Mouse (Mus musculus) T-helper 2 cell (primary cell): ENCODE measurements around the gene Klhl3.

Source experiments
- in situ Hi-C: fragments of 300-600 bp; cut with MboI, MseI; formaldehyde crosslinking; loops from one replicate; pipeline ENCODE4 v1.15.1; 2025; ENCODE audit warnings: high pct_unique_total_duplicates

The Klhl3 gene

DNA sequence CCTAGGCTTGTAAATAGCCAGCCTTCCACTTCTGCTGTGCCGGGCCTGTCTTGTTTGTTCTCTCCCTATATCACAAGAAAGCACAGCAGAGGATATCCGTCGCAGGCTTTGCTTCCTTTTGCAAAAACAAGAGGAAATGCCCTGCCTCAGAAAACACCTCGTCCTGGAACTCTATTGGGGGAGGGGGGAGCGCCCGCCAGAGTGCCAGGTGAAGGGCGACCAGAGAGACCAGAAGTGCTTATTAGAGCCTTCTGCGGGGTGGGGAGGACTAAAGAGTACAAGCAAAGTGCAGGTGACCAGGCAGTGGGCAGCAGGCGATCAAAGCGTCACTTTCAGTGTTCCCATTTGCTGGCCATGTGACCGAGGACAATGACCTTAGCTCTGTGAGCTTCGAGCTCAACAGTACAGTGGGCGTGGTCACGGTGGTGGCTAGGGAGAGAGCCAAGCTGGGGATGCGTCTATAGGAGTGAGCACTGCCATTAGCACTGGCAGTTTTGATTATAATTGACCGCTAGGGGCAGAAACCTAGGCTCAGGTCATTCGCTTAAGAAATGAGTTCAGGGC is 45.8 kb downstream of the Klhl3 start:
- in situ Hi-C loops = loop anchor here (10.0 kb wide), 1 partner anchor 1743 kb away; no protein-coding TSS in a partner anchor

DNA sequence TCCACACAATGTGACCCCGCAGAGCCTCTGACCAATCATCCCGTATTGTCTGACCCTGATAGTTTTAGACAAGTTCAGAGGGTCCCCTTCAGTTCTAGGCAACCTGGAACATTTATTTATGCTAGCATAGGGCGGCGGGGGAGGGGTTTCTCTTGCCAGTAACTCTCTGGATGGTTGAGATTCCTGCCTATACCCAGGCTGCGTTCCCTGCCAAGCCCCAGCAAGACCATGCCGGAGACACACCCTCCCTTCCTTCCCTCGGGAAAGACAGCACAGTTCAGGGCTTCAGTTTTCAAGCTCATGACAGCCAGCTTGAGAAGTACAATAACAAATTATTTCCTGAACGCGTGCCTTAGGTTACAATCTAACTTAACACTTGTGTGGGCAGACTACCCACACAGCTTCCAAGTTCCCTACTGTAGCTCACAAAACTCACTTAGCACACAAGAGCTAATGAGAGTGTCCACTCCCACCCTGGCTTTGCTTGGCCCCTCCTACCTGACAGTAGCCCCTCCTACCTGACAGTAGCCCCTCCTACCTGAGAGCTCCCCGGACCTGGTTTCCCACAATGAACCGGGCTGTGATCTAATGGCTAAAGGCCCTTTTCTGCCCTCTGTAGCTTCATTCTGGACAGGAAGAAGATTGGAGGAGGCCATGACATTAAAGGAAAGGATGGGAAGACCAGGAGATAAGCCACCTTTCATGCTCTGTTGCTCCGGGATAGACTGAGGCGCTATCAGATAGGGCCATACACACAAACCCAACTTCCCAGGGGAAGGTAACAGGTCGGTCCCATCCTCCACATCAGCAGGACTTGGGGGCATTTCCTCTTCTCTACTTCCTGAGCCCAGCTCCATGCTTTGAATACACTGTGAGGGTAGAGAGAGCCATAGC is 46.6 kb downstream of the Klhl3 start:
- in situ Hi-C loops = loop anchor here (10.0 kb wide), 1 partner anchor 1742 kb away; no protein-coding TSS in a partner anchor

DNA sequence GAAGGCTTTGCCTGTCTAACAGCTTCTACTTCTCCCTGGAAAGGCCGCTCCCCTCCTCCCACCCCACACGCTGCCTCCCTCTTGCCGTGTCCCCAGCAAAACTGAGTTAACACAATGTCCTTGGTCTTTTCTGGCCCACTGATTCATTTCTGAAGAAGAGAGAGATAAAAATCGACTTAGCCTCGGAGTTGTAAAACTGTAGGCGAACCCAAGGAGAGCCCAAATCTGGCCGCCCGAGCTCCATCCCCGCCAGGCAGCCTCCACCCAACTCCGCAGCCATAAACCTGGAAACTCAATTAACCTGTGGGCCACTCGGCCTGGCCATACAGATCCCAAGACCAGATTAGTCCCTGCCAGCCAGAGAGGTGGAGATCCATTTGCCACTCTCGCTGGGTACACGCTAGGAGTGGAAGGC is 47.3 kb downstream of the Klhl3 start:
- in situ Hi-C loops = loop anchor here (10.0 kb wide), 1 partner anchor 1741 kb away; no protein-coding TSS in a partner anchor

DNA sequence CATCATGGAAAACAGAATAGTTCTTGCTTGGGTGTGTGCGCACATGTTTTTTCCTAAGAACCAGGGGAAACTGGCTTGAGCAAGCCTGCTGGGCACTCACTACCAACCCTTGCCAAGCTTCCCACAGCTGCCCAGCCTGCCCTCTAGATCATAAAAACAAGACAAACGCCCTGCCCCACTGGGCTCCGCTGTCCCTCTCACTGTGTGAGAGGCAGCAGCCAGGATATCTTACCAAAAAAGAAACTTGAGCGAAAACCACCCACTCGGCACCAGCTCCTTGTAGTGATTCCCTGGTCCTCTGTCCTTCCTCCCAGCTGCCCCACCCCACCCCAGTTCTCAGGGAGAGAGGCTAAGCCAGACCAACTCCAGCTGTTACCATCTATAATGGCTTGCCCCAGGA is 48.1 kb downstream of the Klhl3 start:
- in situ Hi-C loops = loop anchor here (10.0 kb wide), 1 partner anchor 1741 kb away; no protein-coding TSS in a partner anchor

DNA sequence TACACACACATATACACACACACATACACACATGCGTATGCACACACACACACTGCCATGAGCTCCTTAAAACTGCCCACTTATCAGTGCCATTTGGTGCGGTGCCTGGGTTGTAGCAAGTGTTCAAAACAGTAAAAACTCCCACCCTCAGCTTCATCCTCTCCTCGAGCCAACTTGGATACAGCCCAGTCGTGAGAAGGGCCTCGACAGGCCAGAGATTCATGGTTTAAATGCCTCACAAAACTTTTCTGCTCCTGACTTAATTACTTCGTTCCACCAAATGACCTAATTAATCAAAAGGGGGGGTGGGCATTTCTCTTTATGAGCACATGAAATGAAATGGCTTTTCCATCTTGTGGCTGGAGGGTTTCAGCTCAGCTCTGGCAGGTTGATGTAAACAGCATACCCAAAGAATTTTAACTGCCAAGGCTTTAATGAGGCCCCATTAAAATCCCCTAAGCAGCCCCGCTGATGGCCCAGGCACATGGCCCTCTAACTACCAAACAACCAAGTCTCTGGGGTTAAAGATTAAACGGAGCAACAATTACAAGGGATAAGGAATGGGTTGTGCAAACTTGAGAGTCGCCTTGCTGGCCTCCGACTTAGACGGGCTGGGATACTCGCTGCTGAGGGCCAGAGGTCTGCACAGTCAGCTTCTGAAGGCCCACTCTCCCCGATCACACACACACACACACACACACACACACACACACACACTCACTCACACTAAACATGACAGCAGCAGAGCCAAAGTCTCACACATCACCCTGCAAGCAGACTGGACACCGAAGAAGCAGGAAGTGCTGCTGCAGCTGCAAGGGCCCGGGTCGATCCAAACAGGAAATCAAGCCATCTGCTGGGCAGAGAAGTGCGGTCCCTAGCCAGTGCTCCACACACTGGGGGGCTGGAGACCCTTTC is 55.2 kb downstream of the Klhl3 start:
- in situ Hi-C loops = no loop called here

DNA sequence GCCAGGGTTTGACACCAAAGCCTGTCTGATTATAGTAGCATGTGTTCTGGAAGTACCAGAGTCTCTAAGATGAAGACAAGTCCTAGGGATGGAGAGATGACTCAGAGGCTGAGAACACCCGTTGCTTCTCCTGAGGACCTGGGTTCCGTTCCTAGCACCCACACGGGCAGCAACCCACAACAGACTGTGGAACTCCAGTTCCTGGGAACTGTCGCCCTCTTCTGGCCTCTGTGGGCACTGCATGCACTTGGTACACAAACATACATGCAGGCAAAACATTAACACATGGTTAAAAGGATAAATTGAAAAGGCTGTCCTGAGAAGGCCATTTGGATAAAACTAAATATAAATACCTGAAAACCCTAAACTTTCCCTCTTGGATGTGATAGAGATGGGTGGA is 56.8 kb downstream of the Klhl3 start:
- in situ Hi-C loops = no loop called here

DNA sequence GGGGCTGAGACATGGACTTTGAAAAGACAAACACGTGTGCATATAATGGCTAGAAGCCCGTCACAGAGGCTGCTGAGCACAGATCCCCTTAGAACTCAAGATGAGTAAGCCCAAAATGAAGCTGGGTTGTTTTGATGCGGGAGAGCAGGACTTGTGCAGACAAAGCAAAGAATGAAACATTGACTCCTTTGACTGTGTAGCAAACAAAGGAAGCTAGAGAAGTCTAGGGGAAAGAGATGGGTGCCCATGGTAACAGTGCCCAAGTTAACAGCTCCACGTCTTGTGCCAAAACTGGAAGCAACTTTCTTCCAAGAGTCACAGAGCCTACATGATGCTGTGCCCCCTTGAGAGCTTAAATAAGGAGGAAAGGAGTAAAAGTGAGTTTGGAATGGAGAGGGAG is 59.8 kb downstream of the Klhl3 start:
- in situ Hi-C loops = no loop called here

DNA sequence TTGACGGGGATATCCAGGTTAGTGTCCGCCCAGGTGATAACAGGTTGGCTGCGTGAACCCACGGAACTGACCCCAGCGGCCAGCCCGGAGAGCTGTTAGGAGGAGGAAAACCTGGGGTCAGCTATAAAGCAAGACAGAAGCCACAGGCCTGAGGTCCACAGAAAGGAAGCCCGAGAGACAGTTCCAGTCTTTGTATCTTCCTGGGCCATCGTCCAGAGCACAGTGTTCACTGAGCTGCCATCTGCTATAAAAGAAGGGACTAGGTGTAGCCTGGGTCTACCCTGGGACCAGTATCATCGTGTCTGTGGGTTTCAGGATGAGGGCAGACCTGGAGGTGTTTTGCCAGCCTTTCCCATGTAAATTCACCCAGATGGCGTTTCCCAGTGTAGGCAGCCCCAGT is 61.7 kb downstream of the Klhl3 start:
- in situ Hi-C loops = no loop called here

DNA sequence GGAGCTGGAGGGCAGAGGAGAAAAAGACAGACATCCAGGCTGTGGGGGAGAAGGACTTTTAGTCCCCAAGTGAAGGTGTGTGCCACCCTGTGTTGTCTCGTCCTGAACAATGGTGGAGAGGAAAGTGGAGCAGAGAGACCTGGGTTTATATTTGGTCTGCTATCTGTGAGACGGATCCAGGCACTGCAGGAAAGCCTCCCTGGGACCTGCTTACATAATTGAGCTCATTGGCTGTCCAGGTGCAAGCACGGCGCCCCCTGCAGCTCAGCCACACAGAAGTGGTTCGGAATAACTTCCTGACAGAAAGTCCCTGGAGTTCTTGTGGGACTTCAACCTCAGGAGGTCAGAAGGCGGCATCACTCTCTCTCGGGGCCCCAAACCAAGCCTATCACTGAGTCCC is 62.1 kb downstream of the Klhl3 start:
- in situ Hi-C loops = no loop called here

DNA sequence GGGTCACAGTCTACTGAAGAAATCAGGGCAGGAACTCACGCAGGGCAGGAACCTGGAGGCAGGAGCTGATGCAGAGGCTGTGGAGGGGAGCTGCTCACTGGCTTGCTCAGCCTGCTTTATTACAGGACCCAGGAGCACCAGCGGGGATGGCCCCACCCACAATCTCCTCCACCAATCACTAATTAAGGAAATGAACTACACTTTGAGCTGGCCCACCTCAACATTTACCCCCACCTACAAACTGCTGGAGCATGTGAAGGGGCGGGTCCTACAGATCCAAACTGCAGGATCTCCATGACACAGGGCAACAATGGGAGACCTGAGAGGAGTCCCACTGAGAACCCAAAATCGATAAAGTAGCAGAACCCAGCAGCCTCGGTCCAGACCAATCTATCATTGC is 64.3 kb downstream of the Klhl3 start:
- in situ Hi-C loops = no loop called here

DNA sequence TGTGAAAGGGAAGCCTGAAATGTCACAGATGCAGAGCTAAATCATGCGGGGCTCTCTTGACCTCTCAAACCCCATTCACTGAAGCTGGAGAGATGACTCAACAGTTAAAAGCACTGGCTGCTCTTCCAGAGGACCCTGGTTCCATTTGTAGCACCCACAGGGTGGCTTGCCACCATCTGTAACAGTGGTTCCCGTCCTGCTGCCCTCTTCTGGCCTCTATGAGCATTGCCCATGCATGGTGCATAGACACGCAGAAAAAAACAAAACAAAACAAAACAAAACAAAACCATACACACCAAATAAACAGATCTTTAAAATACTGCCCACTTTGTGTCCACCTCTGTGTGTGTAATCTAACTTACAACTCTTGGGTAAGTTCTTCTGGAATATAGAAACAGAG is 65.3 kb downstream of the Klhl3 start:
- in situ Hi-C loops = no loop called here

DNA sequence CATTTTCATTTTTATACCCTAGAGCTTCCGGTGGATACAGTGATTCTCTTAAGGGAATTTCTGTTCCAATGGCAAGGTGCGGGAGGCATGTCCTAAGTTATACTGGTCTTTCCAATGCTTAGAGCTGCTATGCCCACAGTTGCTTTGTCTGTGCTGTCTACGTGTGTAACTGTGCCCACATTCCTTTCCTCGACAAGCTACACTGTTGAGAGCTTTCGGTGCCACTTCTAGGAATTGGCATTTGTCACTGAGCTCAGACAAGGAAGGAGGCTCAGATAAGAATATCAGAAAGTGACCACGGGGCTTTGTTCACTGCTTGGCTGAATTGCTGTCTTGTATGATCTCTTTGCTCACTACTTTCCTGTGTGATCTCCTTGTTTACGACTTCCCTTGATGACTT is 67.2 kb downstream of the Klhl3 start:
- in situ Hi-C loops = no loop called here

DNA sequence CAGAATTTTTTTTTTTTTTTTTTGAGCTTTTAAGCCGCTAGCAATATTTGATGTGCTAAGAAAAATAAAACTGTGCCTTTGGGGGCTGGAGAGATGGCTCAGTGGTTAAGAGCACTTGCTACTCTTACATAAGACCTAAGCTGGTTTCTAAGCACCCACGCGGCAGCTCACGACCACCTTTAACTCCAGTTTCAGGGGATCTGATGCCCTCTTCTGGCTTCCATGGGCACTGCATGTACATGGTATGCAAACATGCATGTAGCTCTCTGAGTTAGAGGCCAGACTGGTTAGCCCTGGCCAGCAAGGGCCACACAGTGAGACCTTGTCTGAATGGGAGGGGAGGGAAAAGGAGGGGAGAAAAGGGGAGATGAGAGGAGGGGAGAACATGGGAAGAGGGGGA is 68.1 kb downstream of the Klhl3 start:
- in situ Hi-C loops = no loop called here

DNA sequence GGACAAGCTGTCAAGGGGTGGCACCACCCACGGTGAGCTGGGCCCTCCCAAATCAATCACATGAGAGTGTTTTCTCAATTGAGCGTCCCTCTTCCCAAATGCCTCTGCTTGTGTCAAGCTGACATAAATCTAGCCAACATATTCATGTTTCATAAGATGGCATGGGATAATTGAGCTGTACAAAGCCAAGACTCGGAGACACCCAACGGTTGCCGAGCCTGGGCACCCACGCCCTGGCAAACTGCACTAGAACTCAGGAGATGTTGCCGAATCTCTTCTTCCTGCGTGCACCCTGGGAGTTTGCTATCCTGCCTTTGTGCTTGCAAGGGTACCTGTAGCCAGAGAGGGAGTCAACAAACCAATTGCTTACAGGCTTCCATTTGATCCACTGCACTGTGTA is 70.1 kb downstream of the Klhl3 start:
- in situ Hi-C loops = no loop called here

DNA sequence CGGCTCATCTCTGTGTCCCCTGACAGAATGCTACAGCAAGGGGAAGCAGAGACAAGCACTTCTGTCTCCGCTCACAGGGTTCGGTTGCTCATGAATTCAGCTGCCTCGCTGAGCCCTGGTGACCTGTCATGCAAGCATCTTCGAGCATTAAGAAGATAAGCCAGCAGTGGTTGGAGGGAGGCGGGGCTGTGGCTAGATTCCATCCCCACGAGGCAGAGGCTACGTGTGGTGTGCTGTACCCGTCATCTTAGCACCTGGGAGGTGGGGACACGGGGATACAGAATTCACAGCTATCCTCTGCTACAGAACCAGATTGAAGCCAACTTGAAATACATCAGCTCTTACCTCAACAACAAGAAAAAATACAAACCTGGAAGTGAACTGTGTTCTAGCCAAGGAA is 73.3 kb downstream of the Klhl3 start:
- in situ Hi-C loops = no loop called here

DNA sequence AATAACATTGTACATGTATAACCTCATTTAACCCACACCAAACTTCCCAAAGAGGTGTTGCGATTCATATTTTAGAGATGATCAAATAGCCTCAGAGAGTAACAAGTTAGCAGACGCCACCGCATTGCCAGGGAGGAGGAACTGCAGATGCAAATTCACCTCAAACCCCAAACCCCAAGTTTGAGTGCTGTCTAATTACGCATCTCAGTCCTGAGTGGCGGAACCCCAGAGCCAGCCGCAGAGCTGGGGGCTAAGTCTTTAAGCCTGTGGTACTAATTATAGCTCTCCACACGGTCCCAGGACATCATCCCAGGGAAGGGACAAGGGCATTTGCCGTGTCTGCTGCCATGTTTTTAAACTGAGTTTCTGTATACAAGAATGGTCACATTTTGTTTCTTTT is 75.9 kb downstream of the Klhl3 start:
- in situ Hi-C loops = no loop called here

DNA sequence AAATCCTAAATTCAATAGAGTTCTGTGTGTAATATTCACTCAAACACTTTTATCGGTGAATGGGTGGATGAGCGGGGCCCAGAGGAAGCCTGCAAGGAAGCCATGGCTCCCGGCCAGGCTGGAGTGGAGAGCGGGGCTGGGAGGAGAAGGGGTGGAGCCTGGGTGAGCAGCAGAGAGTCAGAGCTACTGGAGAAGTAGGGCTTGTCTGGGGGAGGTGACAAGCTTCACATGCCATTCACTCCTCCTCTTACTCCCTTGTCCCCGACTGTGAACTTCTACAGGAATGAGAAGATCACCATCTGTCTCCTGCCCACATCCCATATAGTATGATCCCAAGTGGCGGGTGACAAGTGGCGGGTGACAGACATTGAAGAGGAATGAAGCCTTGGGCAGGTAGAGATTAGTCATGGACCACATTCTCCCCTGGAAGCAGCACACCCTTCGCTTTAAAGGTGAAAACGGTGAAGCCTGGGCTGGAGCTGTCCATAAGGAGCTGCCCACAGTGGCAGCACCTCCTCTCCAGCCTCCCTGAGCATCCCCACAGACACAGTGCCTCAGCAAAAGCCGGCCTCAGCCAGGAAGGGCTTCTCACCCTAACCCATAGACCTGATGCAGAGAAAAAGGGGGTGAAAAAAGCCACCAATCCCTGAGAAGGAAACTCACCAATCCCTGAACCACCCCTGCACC is 77.8 kb downstream of the Klhl3 start:
- in situ Hi-C loops = no loop called here

DNA sequence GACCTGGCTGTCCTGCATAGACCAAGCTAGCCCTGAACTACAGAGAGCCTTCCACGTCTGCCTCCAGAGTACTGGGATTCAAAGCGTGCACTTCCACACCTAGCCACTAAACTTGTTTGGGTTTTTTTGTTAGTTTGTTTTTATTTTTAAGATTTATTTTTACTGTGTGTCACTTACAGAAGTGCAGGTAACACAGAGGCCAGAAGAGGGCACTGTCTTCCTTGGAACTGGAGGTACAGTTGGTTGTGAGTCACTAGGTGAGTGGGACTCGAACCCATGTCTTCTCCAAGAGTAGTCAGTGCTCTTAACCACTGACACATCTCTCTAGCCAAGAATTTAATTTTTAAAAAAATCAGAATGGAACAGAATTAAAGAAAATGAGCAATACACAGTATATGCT is 78.4 kb downstream of the Klhl3 start:
- in situ Hi-C loops = no loop called here

DNA sequence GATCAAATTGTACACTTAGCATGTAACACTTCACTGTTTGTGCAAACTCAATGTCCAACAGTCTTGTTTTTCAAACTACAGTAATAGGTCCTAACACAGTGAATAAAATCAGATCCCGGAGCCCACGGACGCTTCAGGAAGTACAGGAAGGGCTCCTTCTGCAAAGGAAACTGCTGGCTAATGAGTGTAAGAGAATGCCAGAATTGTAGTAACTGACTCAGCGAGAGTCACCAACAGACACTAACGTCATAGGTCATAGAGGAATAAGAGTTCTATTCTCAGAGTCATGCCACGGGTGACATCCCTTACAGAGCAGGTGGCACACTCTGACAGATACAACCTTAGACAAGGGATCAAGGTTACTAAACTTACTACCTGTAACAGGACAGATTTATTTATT is 78.9 kb downstream of the Klhl3 start:
- in situ Hi-C loops = no loop called here

DNA sequence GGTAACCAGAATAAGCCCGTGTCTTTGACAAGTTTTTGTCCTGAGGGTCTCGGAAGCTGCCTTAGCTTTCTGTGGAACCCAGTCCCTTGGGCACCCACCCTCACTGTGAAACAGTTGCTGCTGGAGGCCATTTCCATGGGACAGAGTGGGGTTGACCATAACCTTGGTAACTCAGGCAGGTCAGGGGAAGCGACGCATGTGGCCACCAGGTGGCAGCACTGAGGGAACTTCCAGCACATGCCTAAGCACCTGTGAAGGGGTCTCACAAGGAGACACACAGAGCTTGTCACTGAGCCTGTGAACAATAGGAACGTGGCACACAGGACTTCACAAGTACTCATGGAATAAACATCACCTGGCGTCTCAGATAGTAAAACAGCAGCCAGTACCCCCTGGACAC is 81.6 kb downstream of the Klhl3 start:
- in situ Hi-C loops = no loop called here

DNA sequence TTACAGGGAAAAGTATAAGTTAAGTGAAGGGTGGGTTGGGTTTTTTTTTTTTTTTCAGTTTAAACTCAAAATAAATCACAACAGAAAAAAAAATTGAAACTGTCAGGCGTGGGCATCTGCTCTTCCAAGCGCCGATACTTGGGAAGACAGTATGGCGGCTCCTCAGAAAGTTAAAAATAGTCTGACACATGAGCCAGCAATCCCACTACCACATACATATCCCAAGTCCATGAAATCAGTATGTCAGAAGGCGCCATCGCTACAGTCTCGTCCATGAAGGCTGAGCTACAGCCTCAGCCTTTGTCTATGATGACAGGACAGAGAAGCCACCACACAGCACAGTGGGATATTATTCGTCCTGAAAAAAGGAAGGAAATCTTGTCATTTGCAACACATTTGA is 86.3 kb downstream of the Klhl3 start:
- in situ Hi-C loops = no loop called here
